Mouse (Mus musculus): ENCODE measurements at regions not wholly inside any gene's neighbourhood (a gene's known extent, or its start where the extent isn't known, plus 50 kb on each side); places are given as distances from the start of the nearest gene placed in this dataset.
A peak's percentile ranks its signal among the peaks of the same experiment; 100 is the strongest.
"Not testable (repeated sequence)": the region's sequence is repeated elsewhere in the genome, so short reads cannot be mapped to it uniquely, and the experiment has no call there.

DNA sequence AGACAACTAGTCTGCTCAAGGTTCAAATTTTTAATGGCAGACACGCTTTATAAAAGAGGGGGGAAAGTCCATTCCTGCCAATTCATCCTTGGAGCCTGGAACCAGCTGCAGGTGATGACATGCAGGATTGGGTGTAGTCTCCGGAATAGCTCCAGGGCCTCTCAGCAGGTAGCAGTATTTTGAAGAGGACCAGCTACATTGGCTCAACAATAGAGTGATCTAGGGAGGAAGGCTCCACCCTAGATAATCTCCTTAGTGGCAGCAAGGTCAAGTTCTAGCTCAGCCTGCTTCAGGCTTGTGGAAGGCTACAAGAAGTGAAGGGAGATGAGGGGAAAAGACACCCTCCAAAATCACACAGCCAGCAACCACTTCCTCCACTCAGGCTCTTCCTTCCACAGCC is 1405.1 kb downstream of the 4930444P10Rik start:
- ATAC-seq (replicated peaks; ENCODE audit: insufficient number of reproducible peaks, low FRiP score, low TSS enrichment, poor library complexity, severe bottlenecking) = not testable (repeated sequence)

DNA sequence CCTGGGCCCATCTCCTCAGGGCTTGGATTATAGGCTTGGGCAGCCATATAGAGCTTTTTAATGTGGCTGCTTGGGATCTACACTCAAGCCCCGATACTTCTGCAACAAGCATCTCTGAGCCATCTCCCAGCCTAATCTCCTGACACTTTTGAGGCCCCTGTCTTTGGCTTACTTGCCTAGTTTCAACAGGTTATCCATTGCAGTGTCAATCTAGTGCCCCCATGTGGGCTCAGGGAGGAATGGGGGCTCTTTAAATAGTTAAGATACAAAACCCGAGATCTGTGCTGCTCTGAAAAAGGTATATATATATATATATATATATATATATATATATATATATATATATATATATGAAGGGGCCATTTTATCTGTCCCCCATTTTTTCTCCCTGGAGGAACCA is 1407.0 kb downstream of the 4930444P10Rik start:
- no peak for ATAC-seq (replicated peaks; ENCODE audit: insufficient number of reproducible peaks, low FRiP score, low TSS enrichment, poor library complexity, severe bottlenecking)

DNA sequence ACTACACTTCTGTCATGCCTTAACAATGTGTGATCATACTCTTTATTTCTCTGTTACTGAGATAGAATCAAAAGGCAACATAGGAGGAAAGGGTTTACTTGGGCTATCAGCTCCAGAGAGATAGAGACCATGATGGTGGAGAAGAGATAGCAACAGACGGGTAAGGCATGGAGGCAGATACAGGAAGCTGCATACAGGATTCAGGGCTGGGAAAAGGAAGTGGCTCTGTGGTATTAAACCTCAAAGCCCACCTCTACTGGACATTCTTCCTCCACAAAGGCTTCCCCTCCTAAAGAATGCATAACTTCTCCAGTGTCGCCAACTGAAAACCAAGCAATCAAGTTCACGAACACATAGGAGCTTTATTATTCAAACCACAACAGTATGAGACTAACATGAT is 1412.7 kb downstream of the 4930444P10Rik start:
- ATAC-seq (replicated peaks; ENCODE audit: insufficient number of reproducible peaks, low FRiP score, low TSS enrichment, poor library complexity, severe bottlenecking) = no peak

DNA sequence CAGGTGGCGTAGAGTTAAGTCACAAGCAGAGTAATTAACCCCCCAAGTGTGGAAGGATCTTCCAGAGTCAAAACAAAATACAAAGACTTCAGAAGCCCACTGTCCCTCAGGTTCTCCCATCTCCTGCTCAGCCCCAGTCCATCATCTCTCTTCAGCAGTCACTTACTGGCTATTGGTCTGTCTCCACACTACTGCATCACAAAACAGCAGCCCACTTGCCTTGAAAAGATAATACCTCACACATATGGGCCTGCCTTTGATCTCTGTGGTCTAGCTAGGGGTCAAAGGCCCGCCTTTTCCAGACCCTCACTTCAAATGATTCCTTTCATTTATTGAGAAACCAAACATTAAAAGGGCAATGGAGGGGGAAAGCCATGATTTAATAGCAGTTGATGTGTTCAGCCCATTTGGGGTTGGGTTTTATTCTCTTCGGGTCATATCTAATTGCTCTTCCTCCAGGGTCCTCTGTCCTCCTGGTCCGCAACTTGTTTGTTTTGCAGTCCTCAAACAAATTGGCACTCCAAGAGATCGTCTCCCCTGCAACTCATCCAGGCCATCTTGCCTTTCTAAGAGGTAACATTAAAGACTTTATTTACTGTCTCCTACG is 1420.6 kb downstream of the 4930444P10Rik start:
- no peak for ATAC-seq (replicated peaks; ENCODE audit: insufficient number of reproducible peaks, low FRiP score, low TSS enrichment, poor library complexity, severe bottlenecking)

DNA sequence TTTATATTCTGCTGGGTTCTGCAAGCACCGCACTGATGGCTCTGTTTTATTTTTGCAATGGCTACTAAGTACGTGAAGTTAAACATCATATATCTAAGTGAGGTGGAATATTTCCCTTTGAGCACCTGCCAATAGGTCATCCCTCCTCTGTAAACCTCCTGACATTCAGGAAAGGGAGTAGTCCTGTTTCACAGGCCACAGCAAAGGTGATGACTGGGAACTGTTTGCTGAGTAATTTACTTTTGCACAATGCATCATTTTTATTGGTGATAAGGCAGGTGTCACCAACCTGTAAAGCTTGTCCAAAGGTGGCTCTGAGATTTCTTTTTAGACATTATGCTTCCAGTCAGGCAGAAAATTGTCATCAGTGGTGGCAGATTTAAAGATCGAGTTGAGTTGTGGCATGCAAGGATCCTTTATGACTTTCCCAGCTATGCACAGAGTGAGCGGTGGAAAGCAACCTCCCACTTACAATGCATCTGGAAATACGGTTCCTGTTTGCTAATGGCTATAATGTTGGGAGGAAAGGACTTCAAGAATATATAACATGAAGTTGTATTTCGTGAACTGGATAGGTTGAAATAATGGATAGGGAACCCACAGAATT is 1430.3 kb downstream of the 4930444P10Rik start:
- no peak for ATAC-seq (replicated peaks; ENCODE audit: insufficient number of reproducible peaks, low FRiP score, low TSS enrichment, poor library complexity, severe bottlenecking)

DNA sequence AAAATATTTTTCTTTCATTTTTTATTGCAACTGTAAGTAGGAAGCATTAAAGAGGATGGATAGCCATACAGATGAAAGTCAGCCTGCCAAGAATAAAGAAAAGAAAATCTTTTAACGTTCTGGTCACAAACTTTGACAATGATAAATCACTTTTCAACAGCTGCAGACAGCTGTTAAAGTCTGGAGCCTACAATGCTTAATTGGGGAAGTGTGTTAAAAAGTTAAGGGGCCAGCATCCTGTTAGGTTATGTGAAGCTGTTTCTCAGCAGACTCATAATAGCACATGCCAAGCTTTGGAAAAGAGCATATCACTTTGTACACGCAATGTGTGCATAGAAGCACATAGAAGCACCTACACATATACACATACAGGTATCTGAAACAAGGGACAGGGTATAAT is 1431.3 kb downstream of the 4930444P10Rik start:
- ATAC-seq (replicated peaks; ENCODE audit: insufficient number of reproducible peaks, low FRiP score, low TSS enrichment, poor library complexity, severe bottlenecking) = no peak

DNA sequence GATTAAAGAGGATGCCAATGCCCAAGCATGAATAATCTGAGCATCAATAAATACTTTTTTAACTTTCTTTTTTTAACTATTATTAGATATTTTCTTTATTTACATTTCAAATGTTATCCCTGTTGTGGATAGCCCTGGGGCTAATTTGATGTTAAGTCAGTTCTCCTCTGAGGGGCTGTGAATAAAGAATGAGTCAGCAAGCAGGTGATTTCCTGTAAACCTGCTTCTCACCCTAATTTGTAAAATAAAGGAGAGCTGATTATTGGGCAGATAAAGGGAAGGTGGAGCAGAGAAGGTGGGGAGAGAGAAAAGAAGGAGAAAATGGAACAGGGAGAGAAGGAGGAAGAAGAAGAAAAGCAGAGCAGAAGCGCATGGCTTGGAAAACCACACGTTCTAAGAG is 1442.8 kb downstream of the 4930444P10Rik start:
- ATAC-seq (replicated peaks; ENCODE audit: insufficient number of reproducible peaks, low FRiP score, low TSS enrichment, poor library complexity, severe bottlenecking) = no peak

DNA sequence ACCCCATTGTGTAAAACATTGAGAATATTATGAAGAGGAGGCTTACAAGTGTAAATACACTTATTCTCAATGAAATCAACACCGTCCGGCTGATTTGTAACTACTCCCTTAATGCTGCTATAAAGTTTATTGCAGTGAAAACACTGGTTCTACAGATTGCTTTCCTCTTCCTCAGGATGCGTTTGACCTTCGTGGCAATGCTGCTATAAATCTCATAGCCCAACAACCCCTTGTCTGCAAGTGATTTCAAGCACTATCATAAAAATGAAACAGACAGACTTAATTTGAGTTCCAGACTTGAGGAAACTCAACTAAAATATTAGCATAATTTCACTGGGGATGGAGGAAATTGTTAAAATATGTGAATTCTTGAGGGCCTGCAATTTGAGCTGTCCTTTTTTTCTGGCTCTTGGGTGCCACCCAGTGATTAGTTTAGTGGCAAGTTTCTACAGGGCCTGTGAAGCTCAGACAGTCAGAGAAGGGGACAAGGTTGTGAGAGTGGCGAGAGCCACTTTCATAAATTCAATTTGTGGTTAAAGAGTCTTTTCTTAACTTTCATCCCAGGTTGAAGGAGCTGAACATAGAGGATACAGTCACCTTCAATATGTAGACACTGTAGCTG is 1457.4 kb downstream of the 4930444P10Rik start:
- ATAC-seq (replicated peaks; ENCODE audit: insufficient number of reproducible peaks, low FRiP score, low TSS enrichment, poor library complexity, severe bottlenecking) = no peak

DNA sequence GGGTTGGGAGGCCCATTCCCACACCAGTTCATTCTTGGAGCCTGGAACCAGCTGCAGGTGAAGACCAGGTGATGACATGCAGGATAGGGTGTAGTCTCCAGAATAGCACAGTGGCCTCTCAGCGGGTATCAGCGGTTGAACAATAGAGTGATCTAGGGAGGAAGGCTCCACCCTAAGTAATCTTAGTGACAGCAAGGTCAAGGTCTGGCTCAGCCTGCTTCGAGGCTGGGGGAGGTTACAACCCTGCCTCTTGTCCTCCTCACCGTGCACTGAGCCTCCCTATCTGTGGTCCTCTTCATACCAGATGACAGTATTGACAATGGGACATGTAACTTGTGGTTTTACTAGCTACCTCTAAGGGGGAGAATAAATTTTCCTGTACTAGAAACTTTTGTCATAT is 1461.1 kb downstream of the 4930444P10Rik start:
- ATAC-seq (replicated peaks; ENCODE audit: insufficient number of reproducible peaks, low FRiP score, low TSS enrichment, poor library complexity, severe bottlenecking) = no peak

DNA sequence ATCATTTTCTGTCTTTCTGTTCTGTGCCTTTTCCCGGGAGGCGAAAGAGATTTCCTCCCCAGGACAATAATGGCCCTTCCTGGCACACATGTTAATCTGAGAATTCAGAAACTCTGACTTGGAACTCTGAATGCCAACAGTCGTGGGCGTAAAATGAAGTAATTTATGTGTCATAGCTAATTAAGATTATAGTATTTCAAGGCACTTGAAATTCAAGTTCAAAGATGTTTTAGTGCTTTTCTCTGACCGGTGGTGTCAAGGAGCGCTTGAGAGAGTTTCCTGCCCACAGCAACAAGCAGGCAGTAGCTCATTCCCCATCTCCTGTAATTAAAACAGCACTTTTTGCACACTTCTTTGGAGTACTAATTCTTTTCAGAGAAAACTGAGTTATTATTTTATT is 1465.9 kb downstream of the 4930444P10Rik start:
- ATAC-seq (replicated peaks; ENCODE audit: insufficient number of reproducible peaks, low FRiP score, low TSS enrichment, poor library complexity, severe bottlenecking) = no peak

DNA sequence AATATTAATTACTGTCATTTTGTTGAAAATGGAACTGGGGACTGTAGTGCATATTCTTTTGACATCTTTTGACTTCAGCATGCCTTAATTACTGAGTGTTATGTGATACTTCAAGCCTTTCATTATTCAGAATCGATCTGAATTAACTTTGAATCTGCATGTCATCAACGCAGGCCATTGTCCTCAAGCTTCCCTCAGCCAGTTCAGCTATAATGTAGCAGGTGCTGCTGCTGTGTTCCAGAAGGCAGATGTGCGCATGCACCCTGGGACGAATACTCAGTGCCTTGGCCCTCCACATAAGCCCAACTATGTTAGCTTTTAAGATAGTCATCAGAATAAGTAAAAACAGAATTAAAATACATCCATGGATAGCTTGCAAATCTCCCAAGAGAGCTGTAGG is 1466.4 kb downstream of the 4930444P10Rik start:
- ATAC-seq (replicated peaks; ENCODE audit: insufficient number of reproducible peaks, low FRiP score, low TSS enrichment, poor library complexity, severe bottlenecking) = no peak

DNA sequence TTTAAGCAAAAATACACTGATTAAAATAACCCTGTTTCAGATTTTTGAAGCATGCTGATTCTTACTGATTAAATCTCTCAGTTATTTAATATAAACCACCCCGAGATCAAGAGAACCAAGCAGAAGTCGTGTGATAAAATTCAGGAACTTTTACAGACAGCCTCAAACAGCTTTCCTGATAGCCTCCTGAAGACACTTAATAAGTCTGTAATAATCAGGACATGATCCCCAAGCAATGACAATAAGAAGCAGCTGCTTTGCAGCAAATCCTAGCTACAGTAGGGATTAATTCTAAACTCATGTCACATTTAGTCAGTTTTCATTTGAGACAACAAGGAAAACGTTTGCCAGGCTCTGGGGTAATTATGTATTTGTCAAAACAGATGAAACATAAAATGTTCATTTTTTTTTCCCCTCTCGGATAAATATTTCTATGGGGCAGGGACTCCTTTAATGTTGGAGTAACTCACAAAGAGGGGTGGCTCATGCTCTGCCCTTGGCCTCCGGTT is 1472.1 kb downstream of the 4930444P10Rik start:
- ATAC-seq (replicated peaks; ENCODE audit: insufficient number of reproducible peaks, low FRiP score, low TSS enrichment, poor library complexity, severe bottlenecking) = no peak

DNA sequence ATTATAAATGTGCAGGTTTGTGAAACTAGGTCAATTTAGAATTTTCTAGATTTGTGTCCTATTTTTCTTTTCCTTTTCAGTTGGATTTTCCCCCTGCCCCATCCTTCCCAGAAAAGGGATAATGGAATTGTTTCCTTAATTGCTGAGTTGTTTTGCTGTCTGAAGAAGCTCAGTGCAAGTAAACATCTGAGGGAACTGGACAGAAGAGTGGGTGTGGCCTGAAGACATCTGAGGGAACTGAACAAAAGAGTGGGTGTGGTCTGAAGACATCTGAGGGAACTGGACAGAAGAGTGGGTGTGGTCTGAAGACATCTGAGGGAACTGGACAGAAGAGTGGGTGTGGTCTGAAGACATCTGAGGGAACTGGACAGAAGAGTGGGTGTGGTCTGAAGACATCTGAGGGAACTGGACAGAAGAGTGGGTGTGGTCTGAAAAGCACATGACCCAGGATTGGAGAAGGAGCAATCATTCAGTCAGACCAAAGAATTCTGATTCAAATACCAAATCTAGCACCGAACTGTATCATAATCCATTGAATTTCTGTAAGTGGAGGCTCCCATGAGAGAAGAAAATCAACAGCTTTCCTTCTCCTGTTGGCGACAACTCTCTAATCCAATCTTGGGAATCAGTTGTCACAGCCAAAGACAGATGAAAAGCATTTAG is 1479.8 kb downstream of the 4930444P10Rik start:
- ATAC-seq (replicated peaks; ENCODE audit: insufficient number of reproducible peaks, low FRiP score, low TSS enrichment, poor library complexity, severe bottlenecking) = no peak; the same call in 1 of the 2 replicates

DNA sequence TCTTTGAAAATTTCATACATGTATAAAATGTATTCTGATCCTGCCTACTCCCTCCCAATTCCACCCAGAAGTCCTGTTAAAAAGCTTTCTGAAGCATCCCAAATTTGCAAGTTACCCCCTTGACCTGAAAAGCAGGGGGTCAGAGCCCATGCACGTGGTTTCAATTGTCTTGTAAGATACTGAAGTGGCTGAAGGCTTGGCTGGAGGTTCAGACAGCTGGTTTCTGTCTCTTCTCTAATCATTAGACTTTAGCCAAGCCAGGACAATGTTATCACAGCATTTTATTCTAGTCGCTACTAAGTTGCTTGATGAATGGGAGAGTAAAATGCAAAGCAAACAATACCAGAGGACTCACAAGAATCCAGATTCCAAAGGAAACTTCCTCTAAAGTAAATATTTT is 1484.1 kb downstream of the 4930444P10Rik start:
- no peak for ATAC-seq (replicated peaks; ENCODE audit: insufficient number of reproducible peaks, low FRiP score, low TSS enrichment, poor library complexity, severe bottlenecking)

DNA sequence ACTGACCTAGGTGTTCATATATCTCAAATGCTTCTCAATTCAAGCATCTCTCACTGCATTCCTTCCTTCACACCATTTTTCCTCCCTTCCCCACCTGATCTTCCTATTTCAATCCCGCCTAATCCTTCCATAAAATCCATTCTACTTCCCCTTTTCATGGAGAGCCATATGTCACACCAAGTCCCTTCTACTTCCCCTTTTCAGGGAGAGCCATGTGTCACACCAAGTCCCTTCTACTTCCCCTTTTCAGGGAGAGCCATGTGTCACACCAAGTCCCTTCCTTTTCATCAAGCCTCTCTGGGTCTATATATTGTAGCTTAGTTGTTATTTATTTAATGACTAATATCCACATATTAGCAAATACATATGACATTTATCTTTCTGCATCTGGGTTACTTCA is 1497.2 kb downstream of the 4930444P10Rik start:
- ATAC-seq (replicated peaks; ENCODE audit: insufficient number of reproducible peaks, low FRiP score, low TSS enrichment, poor library complexity, severe bottlenecking) = peak; percentile 98

DNA sequence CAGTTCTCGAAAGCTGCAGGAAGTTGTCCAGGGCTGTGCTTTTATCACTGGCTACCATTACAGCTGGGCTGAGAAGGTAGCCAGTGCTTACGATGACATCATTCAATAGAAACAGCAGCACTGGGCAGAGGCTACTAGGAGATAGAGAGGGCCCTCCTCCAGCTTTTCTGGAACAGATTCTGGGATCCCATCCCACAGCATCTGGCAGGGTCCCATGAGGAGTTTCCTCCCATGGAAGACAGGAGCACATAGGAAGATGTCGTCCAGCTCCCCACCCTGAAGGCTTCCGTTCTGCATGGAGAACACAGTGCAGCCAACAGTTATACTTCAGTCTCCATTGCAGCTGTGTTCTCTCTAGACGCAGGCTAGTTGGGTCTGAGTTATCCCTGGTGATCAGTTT is 1503.2 kb downstream of the 4930444P10Rik start:
- no peak for ATAC-seq (replicated peaks; ENCODE audit: insufficient number of reproducible peaks, low FRiP score, low TSS enrichment, poor library complexity, severe bottlenecking)

DNA sequence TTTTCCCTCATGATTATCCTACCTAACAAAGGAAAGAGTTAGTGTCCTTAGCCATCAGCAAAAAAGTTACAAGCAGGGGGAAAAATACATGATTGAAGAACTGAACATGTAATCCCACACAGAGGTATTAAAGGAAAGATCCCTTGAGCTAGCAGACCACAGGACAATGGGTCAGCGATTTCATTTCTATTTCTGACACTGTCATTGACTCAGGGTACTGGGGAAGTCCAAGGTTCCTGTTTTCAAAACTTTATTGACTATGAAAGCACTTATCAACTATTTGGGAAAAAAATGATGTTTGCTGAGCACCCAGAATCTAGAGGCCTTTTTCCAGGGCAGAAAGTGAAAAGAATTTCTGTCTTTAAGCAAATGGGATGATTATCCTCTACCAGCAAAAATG is 1513.7 kb downstream of the 4930444P10Rik start:
- no peak for ATAC-seq (replicated peaks; ENCODE audit: insufficient number of reproducible peaks, low FRiP score, low TSS enrichment, poor library complexity, severe bottlenecking)

DNA sequence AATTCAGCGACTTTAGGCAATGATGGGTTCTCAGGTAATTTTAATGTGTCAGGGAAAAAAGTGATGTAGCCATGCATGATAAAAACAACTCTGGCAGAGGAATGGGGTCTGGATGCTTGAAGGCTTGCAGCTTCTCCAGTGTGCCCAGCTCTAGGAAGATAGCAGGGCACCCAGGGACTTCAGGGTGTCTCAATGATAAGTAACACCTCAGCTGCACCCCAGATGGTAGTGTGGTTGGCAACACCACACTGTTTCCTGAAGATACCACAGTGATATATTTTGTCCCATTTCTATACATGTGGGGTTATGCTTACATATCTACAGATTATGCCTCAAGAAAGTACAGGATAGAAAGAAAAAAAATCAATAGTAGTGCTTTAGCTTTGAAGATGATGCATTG is 1516.9 kb downstream of the 4930444P10Rik start:
- ATAC-seq (replicated peaks; ENCODE audit: insufficient number of reproducible peaks, low FRiP score, low TSS enrichment, poor library complexity, severe bottlenecking) = no peak

DNA sequence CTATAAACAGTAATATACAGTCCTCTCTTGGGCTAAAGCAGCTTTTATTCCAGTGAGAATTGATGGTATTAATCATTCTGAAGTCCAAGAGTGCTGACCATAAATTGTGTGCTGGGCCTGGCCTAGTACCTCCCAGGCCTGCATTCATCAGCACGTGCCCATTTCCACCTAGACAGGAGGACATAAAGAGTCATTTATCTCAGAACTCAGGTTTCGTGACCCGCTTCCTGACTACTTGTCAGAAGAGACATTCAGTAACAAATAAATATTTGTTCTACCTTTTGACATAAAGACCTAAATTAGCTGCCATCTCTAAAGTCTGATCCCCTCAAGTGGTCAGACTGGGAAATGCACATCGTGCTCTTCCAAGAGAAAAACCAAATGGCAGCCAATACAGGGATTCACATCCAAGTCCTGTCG is 1522.6 kb downstream of the 4930444P10Rik start:
- no peak for ATAC-seq (replicated peaks; ENCODE audit: insufficient number of reproducible peaks, low FRiP score, low TSS enrichment, poor library complexity, severe bottlenecking)

DNA sequence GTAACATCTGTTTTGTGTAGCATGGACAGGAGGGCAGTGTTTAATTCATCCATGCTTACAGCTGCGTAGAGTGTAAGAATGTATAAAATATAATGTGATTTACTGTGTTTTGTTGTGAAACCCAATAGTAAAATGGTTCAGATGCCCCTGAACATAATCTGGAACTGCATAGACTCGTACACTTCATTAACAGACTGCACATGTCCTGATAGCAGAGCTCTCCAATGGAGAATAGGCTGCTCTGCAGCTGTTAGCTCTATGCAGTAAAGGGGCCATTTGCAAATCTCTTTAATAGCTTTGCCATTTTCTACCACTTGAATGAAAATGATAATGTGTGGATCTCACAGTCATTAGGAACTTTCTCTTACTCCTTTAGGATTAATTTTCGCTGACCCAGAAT is 1523.0 kb downstream of the 4930444P10Rik start:
- no peak for ATAC-seq (replicated peaks; ENCODE audit: insufficient number of reproducible peaks, low FRiP score, low TSS enrichment, poor library complexity, severe bottlenecking)
